Mouse (Mus musculus) frontal cortex, postnatal 14 days (tissue): ENCODE data around the gene Coch.
"Not testable (repeated sequence)": the region's sequence is repeated elsewhere in the genome, so short reads cannot be mapped to it uniquely, and the experiment has no call there.

Experiments
- DNase-seq, 2 experiments: peaks; one replicate each; pipeline ENCODE4 v3.0.0; 2022; ENCODE audit warnings: low spot score in 2 of 2

The Coch gene

DNA sequence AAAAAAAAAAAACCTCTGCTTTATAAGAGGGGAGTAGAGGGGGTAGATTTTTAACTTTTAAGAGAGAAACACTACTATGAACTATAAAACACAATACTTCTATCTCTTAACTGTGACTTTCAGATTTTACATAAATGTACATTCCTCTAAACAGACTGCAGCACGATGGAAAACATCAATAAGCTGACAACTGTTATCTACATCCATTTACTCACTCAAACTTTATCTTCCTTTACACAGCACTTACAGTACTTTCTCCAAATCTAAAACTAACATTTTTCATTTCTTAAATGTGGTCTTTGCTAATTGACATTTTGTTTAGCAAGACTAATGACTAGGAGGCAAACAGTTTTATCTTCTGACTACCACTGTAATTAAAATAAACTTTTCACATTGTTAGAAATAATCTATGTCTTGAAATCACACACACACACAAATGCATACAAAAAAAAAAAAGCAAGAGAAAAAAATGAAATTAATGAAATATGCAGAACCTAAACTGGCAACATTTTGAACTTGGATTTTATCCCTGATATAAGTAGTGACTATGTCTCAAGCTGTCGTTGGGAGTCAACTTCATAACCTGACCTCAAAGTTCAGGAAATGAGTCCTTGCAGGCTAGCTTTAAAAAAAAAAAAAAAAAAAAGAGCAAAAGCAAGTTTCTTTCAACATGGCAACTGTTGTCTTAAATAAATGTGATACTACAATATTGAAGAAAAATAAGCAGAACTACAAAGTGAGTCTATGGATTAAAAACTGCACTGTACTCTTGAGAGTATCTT is 43.7 kb downstream of the Coch start:
- DNase-seq = no peak

DNA sequence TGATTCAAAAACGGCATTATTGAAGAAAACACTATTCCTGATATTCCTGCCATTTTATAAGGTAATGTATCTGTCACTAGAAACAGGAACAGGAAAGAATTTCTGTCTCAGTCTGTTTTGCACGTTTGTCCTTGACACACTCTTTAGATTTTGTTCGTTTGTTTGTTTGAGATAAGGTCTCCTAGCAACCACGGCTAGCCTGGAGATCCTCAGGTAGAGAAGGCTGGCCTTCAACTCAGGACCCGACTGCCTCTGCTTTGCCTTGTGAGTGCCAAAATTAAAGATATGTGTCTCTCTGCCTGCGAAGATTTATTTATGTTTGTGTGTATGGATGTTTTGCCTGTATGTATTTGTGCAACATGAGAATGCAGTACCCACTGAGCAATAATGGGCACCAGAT is 48.7 kb downstream of the Coch start:
- no peak for DNase-seq

DNA sequence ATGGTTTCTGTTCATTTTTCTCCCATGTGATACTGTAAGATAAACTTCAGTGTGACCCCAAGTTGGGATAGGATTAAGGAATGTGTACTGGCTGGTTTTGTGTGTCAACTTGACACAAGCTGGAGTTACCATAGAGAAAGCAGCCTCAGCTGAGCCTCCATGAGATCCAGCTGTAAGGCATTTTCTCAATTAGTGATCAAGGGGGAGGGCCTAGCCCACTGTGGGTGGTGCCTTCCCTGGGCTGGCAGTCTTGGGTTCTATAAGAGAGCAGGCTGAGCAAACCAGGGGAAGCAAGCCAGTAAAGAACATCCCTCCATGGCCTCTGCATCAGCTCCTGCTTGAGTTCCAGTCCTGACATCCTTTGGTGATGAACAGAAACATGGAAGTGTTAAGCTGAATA is 56.3 kb downstream of the Coch start:
- not testable (repeated sequence) for DNase-seq
